Mouse (Mus musculus) kidney, postnatal 0 days (tissue): ENCODE measurements around the gene Zhx3. TPM values are rescaled to one million over a fixed set of nuclear protein-coding genes. Genes with fewer than 3 reads are reported as not detected.
A peak's percentile ranks its signal among the peaks of the same experiment; 100 is the strongest.

ENCODE experiments used
- ATAC-seq: fragments of 200-750 bp; cut with Nextera tagmentation; replicated peaks from 2 replicates; pipeline ENCODE4 v1.8.0; 2017; ENCODE audit warnings: low read depth, moderate number of reproducible peaks, moderate TSS enrichment, moderate library complexity; ENCODE audit not compliant: low FRiP score
- DNase-seq: peaks from one replicate; pipeline ENCODE4 v3.0.0-alpha.2; 2016; ENCODE audit warnings: low spot score
- H3K27ac ChIP-seq: fragments of 300-500 bp; sonication (generic); 2 replicates; pipeline ENCODE4 v1.5.1; 2014; ENCODE audit warnings: mild to moderate bottlenecking
- H3K27me3 ChIP-seq: fragments of 300-500 bp; sonication (generic); 2 replicates; pipeline ENCODE4 v1.6.1; 2014; ENCODE audit warnings: low read length, mixed read lengths; ENCODE audit not compliant: insufficient read depth
- H3K36me3 ChIP-seq: fragments of 300-500 bp; sonication (generic); 2 replicates; pipeline ENCODE4 v1.6.1; 2014; ENCODE audit warnings: low read length, mixed read lengths; ENCODE audit not compliant: insufficient read depth
- H3K4me1 ChIP-seq: fragments of 300-500 bp; sonication (generic); replicated peaks from 2 replicates; pipeline ENCODE4 v1.6.1; 2014; ENCODE audit warnings: antibody characterized with exemption, low read length, mixed read lengths; ENCODE audit not compliant: insufficient read depth
- H3K4me2 ChIP-seq: fragments of 300-500 bp; sonication (generic); 2 replicates; pipeline ENCODE4 v1.6.1; 2014; ENCODE audit warnings: mild to moderate bottlenecking, low read length, moderate library complexity, mixed read lengths
- H3K4me3 ChIP-seq: fragments of 300-500 bp; sonication (generic); replicated peaks from 2 replicates; pipeline ENCODE4 v1.5.1; 2014; ENCODE audit warnings: low read depth, low read length
- H3K9ac ChIP-seq: fragments of 300-500 bp; sonication (generic); 2 replicates; pipeline ENCODE4 v1.6.1; 2014; ENCODE audit warnings: low read depth, low read length
- H3K9me3 ChIP-seq: fragments of 300-500 bp; sonication (generic); replicated peaks from 2 replicates; pipeline ENCODE4 v1.6.1; 2016; ENCODE audit warnings: low read length, inconsistent platforms, mixed read lengths
- CTCF ChIP-seq: IDR thresholded peaks from 2 replicates; pipeline ENCODE4 v1.5.1; 2016; ENCODE audit warnings: antibody characterized with exemption, low read depth, mild to moderate bottlenecking, moderate library complexity
- WGBS: fragments of 180-500 bp; shearing (Covaris S2); extraction: QIAGEN DNeasy Blood & Tissue Kit; methylation state at CpG from one replicate; pipeline ENCODE4 v1.1.7; 2014; 5-methylcytosine and 5-hydroxymethylcytosine counted together
- polyA plus RNA-seq: library from polyadenylated mRNA; unstranded; fragments of >200 nt; fragmentation: Nextera tagmentation; extraction: Ambion mirVana; gene quantifications from 2 replicates; pipeline ENCODE4 v1.2.1, GENCODE M21; 2015

Zhx3 gene
- polyA plus RNA-seq, 1 experiment from 2014 or later, result 12.6 TPM

DNA sequence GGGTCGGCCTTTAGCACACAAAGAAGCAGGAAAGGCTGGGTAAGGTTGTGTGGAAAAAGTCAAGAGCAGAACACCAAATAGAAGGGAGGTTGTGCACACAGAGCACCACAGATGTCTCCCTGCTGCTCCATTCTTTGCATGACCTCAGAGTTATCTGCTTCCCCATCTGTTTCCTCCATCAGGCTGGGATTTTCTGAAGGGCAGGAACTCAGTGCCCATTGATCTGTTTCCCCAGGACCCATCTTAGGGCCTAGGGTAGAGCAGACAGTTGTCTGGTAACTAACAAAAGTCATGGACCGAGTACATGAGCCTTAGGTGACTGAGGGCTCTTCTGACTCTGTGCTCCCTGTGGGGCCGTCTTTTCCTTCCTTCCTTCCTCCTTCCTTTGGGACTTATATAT, 131.2 kb downstream of the Zhx3 start:
- TF ChIP-seq CTCF, result no peak
- 56% methylated on average over 3 of the region's 3 CpGs for whole genome bisulfite sequencing
- Histone ChIP-seq H3K27me3 (no peaks in the 10 kb centered on the region), H3K27ac (peak overlapping the region; percentile 43), H3K4me3 (no peak overlapping the region), H3K9me3 (no peaks in the 10 kb centered on the region), H3K36me3 (peaks cover 4% of the 10 kb centered on the region; the same call in 1 of the 2 replicates), H3K9ac (no peak overlapping the region), H3K4me1 (peaks cover 28% of the 10 kb centered on the region), H3K4me2 (no peak overlapping the region)
- DNase-seq (peak; percentile 54), ATAC-seq (no peak)

DNA sequence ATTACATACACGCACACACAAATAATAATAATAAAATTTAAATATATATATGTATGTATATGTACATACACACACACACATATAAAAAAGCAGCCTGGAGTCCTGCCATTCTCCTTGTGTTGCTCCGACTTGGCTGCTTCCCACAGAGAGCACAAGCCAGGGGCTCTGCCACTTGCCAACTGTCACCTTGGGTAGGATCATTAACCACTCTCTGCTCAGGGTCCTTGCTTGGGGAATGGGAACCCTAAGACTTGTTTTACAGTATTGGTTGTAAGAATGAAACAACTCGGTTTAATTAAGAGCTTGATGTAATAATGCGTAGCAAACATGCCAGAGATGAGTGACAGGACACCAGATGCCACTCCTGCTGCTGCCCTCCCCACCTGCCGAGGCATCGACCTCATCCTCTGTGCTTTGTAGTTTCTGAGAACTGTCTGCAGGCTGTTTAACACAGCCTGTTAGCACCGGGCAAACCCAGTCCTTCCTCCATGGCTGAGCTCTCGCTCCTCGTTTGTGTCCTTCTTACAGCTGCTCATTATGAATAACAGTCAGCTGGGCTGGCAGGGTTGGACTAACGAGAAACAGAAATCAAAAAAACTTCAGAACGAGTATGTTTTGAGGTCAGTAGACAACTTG, 132.2 kb downstream of the Zhx3 start:
- Histone ChIP-seq H3K4me1 (peaks cover 32% of the 10 kb centered on the region), H3K27me3 (no peaks in the 10 kb centered on the region), H3K9me3 (no peaks in the 10 kb centered on the region), H3K4me2 (no peak overlapping the region), H3K27ac (peak overlapping the region; percentile 43; the same call in 1 of the 2 replicates), H3K4me3 (no peak overlapping the region), H3K36me3 (0 out of 2 replicates have a peak, but pooled peaks cover 4% of the 10 kb centered on the region), H3K9ac (no peak overlapping the region)
- ATAC-seq (no peak), DNase-seq (no peak)
- TF ChIP-seq CTCF, result no peak
- WGBS, result 73% methylated on average over 11 of the region's 11 CpGs

DNA sequence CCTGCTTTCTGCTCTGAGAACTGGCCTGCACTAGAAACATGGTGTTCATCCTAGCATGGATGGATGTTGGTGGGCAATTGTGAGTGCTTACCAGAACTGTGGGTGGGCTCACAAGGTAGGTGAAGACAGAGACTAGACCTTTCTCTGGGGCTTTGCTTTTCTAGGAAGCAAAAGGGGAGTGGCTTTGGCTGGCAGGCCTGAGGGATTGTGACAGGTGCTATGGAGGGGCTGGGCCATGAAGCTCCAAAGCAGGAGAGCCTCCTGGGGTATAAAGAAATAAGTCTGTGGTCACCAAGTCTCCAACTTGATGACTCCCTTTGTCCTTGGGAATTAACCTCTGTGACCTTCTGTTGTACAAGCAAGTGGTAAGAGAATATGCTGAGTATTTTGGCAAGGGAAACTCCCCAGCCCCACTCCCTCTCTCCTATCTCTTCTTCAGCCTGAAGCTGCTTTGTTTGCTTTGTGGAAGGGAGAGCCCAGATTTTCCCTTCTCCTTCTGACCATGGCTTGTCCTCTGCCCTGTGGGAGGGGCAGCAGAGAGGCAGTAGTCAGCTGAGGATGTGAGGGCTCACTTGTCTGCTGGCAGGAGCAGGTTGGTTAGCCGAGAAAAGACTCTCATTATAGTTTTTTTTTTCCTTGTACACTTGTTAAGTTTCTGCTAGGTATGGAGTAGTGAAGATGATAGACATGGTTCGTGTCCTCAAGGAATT, 133.0 kb downstream of the Zhx3 start:
- no peak overlapping the region for H3K4me2 ChIP-seq
- ATAC-seq (no peak; the same call in 1 of the 2 replicates), DNase-seq (no peak)
- H3K4me3 ChIP-seq, result no peak overlapping the region
- H3K9ac ChIP-seq, result peak overlapping the region; percentile 27; the same call in 1 of the 2 replicates
- H3K4me1 ChIP-seq, result peaks cover 32% of the 10 kb centered on the region
- no peaks in the 10 kb centered on the region for H3K9me3 ChIP-seq
- WGBS, result 41% methylated on average over 2 of the region's 2 CpGs
- H3K36me3 ChIP-seq, result 0 out of 2 replicates have a peak, but pooled peaks cover 4% of the 10 kb centered on the region
- no peak for TF ChIP-seq CTCF
- H3K27ac ChIP-seq, result 0 out of 2 replicates have a peak overlapping the region, but pooled peaks have one; percentile 28
- H3K27me3 ChIP-seq, result no peaks in the 10 kb centered on the region

DNA sequence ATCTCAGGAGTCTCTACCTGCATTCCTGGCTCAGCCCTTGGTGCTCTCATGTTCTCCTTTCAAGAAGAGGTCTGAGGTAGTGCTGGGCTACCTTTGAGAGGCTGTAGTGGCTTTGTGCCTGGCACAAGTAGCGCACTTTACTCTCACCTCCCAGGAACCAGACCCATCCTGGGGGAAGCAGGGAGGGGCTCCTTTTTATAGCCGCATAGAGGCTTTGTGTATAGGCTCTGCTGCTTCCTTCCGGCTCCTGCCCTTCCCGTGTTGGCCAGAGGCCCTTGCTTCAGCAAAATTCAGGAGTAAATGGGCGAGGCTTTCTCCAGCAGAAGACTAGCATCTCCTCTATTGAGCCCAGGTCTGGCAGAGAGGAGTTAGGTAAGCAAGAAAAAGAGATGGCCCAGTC, 134.4 kb downstream of the Zhx3 start:
- H3K36me3 ChIP-seq, result 0 out of 2 replicates have a peak, but pooled peaks cover 4% of the 10 kb centered on the region
- 43% methylated on average over 5 of the region's 5 CpGs for WGBS
- H3K27me3 ChIP-seq, result no peaks in the 10 kb centered on the region
- no peak overlapping the region for H3K4me2 ChIP-seq
- no peak for ATAC-seq
- no peaks in the 10 kb centered on the region for H3K9me3 ChIP-seq
- H3K9ac ChIP-seq, result no peak overlapping the region
- H3K27ac ChIP-seq, result peak overlapping the region; percentile 28
- DNase-seq, result no peak
- peaks cover 38% of the 10 kb centered on the region for H3K4me1 ChIP-seq
- no peak overlapping the region for H3K4me3 ChIP-seq
- TF ChIP-seq CTCF, result no peak

DNA sequence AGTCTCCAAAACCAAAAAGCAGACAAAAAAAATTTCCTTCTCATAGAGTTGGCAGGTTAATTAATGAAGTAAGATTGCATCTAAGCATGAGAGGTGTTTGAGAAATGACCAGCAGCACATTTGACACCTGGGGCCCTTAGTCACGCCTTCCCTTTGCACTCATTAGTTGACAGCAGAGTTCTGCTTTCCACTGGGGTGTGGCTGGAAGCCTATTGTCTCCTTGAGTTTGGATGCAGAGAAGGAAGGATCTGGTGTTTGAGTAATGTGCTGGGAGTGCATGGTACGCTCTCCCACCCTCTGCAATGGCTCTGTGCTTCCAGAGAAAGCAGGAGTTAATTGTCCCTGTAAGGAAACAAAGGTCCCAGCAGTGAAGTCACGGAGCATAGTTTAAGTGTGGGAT, 136.3 kb downstream of the Zhx3 start:
- Histone ChIP-seq H3K4me1 (peaks cover 46% of the 10 kb centered on the region), H3K9me3 (no peaks in the 10 kb centered on the region), H3K4me2 (no peak overlapping the region), H3K9ac (no peak overlapping the region), H3K4me3 (no peak overlapping the region), H3K27ac (no peak overlapping the region), H3K27me3 (no peaks in the 10 kb centered on the region), H3K36me3 (0 out of 2 replicates have a peak, but pooled peaks cover 4% of the 10 kb centered on the region)
- 73% methylated on average over 3 of the region's 3 CpGs for WGBS
- no peak for ATAC-seq
- no peak for DNase-seq
- no peak for TF ChIP-seq CTCF

DNA sequence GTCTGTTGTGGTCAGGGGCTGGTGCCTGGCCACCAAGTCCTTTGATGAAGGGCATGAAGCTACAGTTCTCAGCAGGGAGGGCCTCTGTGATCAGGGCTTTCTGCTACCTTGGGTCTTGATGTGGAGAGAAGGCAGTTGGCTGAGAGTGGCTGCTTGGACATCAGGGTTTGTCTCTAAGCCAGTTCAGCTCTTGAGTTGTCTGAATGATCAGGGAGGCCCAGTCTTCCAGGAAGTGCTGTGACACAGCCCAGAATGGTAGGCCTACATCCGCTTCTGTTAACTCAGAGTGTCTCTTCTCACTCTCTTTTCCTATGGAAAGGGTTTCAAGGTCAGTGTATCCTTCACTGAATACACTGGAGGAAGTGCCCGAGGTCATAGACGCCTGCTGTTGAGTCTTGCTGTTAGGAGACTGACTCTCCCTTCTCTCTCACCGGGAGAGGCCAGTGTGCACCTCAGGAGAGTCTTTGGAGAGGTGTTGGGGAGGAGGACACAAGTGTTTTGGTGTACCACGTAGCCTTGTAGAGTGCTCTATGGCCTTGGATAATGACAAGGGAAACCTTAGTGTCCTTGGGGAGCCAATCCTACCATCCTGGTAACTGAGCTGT, 137.0 kb downstream of the Zhx3 start:
- Histone ChIP-seq H3K4me1 (peaks cover 42% of the 10 kb centered on the region), H3K9me3 (no peaks in the 10 kb centered on the region), H3K4me2 (no peak overlapping the region), H3K27me3 (no peaks in the 10 kb centered on the region), H3K4me3 (no peak overlapping the region), H3K9ac (no peak overlapping the region), H3K36me3 (0 out of 2 replicates have a peak, but pooled peaks cover under 1% of the 10 kb centered on the region), H3K27ac (peak overlapping the region; percentile 6; the same call in 1 of the 2 replicates)
- no peak for TF ChIP-seq CTCF
- ATAC-seq (no peak), DNase-seq (no peak)
- WGBS, result 79% methylated on average over 5 of the region's 5 CpGs
